Comparison of ENCODE assay signal across 11 mouse cellular contexts in genomic region chr8:84782680-84783079, GRCm38 (mm10). TPM values are rescaled to one million over a fixed set of nuclear protein-coding genes. Genes with fewer than 3 reads are reported as not detected.
A peak's percentile ranks its signal among the peaks of the same experiment; 100 is the strongest.
DNase-seq lines count a peak whose midpoint lies in the region; ATAC-seq lines count a peak whose summit lies in the region.
"Had no signal": no experiment of that assay in that cellular context is flagged by ENCODE, and none has a peak within 500 bp of the region (broad histone marks: within the 10 kb centered on the region; RNA-seq: fewer than 3 reads in every experiment).

No protein-coding gene starts in this region.

- no peaks in the 10 kb centered on the region for H3K36me3 ChIP-seq in limb, embryonic 11.5 days (ENCODE audit: control insufficient read depth, insufficient read depth, low read length)
- no peaks in the 10 kb centered on the region for H3K36me3 ChIP-seq in limb, embryonic 10.5 days
- H3K36me3 ChIP-seq in embryonic facial prominence, embryonic 10.5 days (replicated peaks), result no peaks in the 10 kb centered on the region
- peaks cover under 1% of the 10 kb centered on the region; the same call in 1 of the 2 replicates for H3K36me3 ChIP-seq in limb, embryonic 13.5 days
- H3K36me3 ChIP-seq: heart, embryonic 13.5 days; liver, embryonic 15.5 days had no signal

- H3K27ac ChIP-seq in limb, embryonic 11.5 days (replicated peaks; ENCODE audit: low read depth, low read length), result no peak overlapping the region
- no peak overlapping the region for H3K27ac ChIP-seq in limb, embryonic 10.5 days
- no peak overlapping the region for H3K27ac ChIP-seq in embryonic facial prominence, embryonic 10.5 days (replicated peaks)
- peak overlapping the region; percentile 29; the same call in 1 of the 2 replicates for H3K27ac ChIP-seq in limb, embryonic 13.5 days
- H3K27ac ChIP-seq: heart, embryonic 13.5 days; liver, embryonic 15.5 days had no signal

- H3K4me1 ChIP-seq in limb, embryonic 11.5 days (ENCODE audit: control insufficient read depth, insufficient read depth, low read length), result peaks cover 40% of the 10 kb centered on the region
- peaks cover 61% of the 10 kb centered on the region for H3K4me1 ChIP-seq in limb, embryonic 10.5 days
- H3K4me1 ChIP-seq in embryonic facial prominence, embryonic 10.5 days, result peaks cover 13% of the 10 kb centered on the region
- H3K4me1 ChIP-seq in limb, embryonic 13.5 days, result peaks cover 100% of the 10 kb centered on the region

- intact Hi-C loops in left cerebral cortex, postnatal 36 days (cut with DNase I), result no loop called here

- H3K4me2 ChIP-seq in limb, embryonic 11.5 days (ENCODE audit: low read depth, severe bottlenecking), result no peak overlapping the region
- peak overlapping the region; percentile 60; the same call in 1 of the 2 replicates for H3K4me2 ChIP-seq in limb, embryonic 13.5 days (replicated peaks)
- H3K4me2 ChIP-seq: heart, embryonic 13.5 days; liver, embryonic 15.5 days had no signal

- no peak overlapping the region for H3K4me3 ChIP-seq in limb, embryonic 11.5 days (ENCODE audit: low read depth, low read length)
- H3K4me3 ChIP-seq in limb, embryonic 10.5 days, result no peak overlapping the region
- no peak overlapping the region for H3K4me3 ChIP-seq in embryonic facial prominence, embryonic 10.5 days
- no peak overlapping the region for H3K4me3 ChIP-seq in limb, embryonic 13.5 days
- H3K4me3 ChIP-seq: heart, embryonic 13.5 days; liver, embryonic 15.5 days had no signal

- no peaks in the 10 kb centered on the region for H3K9me3 ChIP-seq in limb, embryonic 11.5 days (ENCODE audit: control insufficient read depth, low read length)
- H3K9me3 ChIP-seq in limb, embryonic 10.5 days (replicated peaks), result no peaks in the 10 kb centered on the region
- no peaks in the 10 kb centered on the region for H3K9me3 ChIP-seq in embryonic facial prominence, embryonic 10.5 days
- H3K9me3 ChIP-seq in limb, embryonic 13.5 days, result no peaks in the 10 kb centered on the region
- H3K9me3 ChIP-seq: heart, embryonic 13.5 days; liver, embryonic 15.5 days had no signal

- peak; percentile 38 for DNase-seq in embryo, embryonic 11 days
- DNase-seq in embryo, embryonic 9.5 days (ENCODE audit: extremely low spot score), result no peak
- peak; percentile 61 for DNase-seq in limb, embryonic 11.5 days (ENCODE audit: low spot score)
- no peak for DNase-seq in limb, embryonic 10.5 days (ENCODE audit: low spot score)
- peak; percentile 49 for DNase-seq in embryonic facial prominence, embryonic 10.5 days (ENCODE audit: low spot score)
- no peak for DNase-seq in lung, postnatal 10 days
- no peak for DNase-seq in left cerebral cortex, postnatal 36 days (ENCODE audit: low spot score in 2 of 2)
- DNase-seq: kidney, postnatal 10 days had no signal

- peaks cover 89% of the 10 kb centered on the region for H3K27me3 ChIP-seq in limb, embryonic 11.5 days (ENCODE audit: control insufficient read depth, insufficient read depth, low read length)
- H3K27me3 ChIP-seq in limb, embryonic 10.5 days (ENCODE audit: low read depth, poor library complexity, severe bottlenecking), result peaks cover 100% of the 10 kb centered on the region
- H3K27me3 ChIP-seq in embryonic facial prominence, embryonic 10.5 days (replicated peaks; ENCODE audit: low read depth, poor library complexity, severe bottlenecking), result peaks cover 100% of the 10 kb centered on the region
- H3K27me3 ChIP-seq in limb, embryonic 13.5 days, result peaks cover 96% of the 10 kb centered on the region

- no peak for ATAC-seq in limb, embryonic 11.5 days (ENCODE audit: insufficient number of reproducible peaks, low FRiP score, low TSS enrichment, low read depth)
- no peak for ATAC-seq in limb, embryonic 13.5 days (ENCODE audit: low FRiP score, low read depth)

- 2% methylated on average over 10 of the region's 10 CpGs for WGBS in limb, embryonic 11.5 days
- WGBS in limb, embryonic 10.5 days, result 1% methylated on average over 10 of the region's 10 CpGs
- WGBS in embryonic facial prominence, embryonic 10.5 days, result 2% methylated on average over 10 of the region's 10 CpGs
- WGBS in limb, embryonic 13.5 days, result 36% methylated on average over 10 of the region's 10 CpGs

- no peak overlapping the region for H3K9ac ChIP-seq in limb, embryonic 11.5 days (ENCODE audit: low read length)
- H3K9ac ChIP-seq in limb, embryonic 13.5 days, result no peak overlapping the region
- H3K9ac ChIP-seq: heart, embryonic 13.5 days; liver, embryonic 15.5 days had no signal

RNA-seq across cellular contexts. Expression of gene Nfix, which starts 17.5 kb away (rescaled TPM):
- 4.6 TPM in 2 replicates for polyA plus RNA-seq in limb, embryonic 11.5 days (2014; fragmentation: Nextera tagmentation; extraction: Ambion mirVana)
- 0.24 and 2.1 TPM in 2 replicates for polyA plus RNA-seq in limb, embryonic 10.5 days (2016; fragmentation: Nextera tagmentation; extraction: Ambion mirVana)
- 0.29 and 0.77 TPM in 2 replicates for polyA plus RNA-seq in embryonic facial prominence, embryonic 10.5 days (2016; fragmentation: Nextera tagmentation; extraction: Ambion mirVana)
- 46.9 and 48.0 TPM in 2 replicates for polyA plus RNA-seq in limb, embryonic 13.5 days (2015; fragmentation: Nextera tagmentation; extraction: Ambion mirVana)
- total RNA-seq in left cerebral cortex, postnatal 36 days (2021), result 100 to 1,000 TPM; 303 to 353 TPM

RNA-seq across cellular contexts. Expression of gene Dand5, which starts 39.9 kb away (rescaled TPM):
- polyA plus RNA-seq in limb, embryonic 11.5 days (2014; fragmentation: Nextera tagmentation; extraction: Ambion mirVana), result 3.6 and 3.9 TPM in 2 replicates
- polyA plus RNA-seq in limb, embryonic 10.5 days (2016; fragmentation: Nextera tagmentation; extraction: Ambion mirVana), result 1.9 and 2.7 TPM in 2 replicates
- polyA plus RNA-seq in embryonic facial prominence, embryonic 10.5 days (2016; fragmentation: Nextera tagmentation; extraction: Ambion mirVana), result 2.8 and 3.0 TPM in 2 replicates
- 6.3 TPM in 2 replicates for polyA plus RNA-seq in limb, embryonic 13.5 days (2015; fragmentation: Nextera tagmentation; extraction: Ambion mirVana)
- total RNA-seq in left cerebral cortex, postnatal 36 days (2021), result 10 to 100 TPM; 10.3 to 10.9 TPM

RNA-seq across cellular contexts. Expression of gene Gadd45gip1, which starts 48.6 kb away (rescaled TPM):
- 45.0 and 46.7 TPM in 2 replicates for polyA plus RNA-seq in limb, embryonic 11.5 days (2014; fragmentation: Nextera tagmentation; extraction: Ambion mirVana)
- 51.7 and 54.4 TPM in 2 replicates for polyA plus RNA-seq in limb, embryonic 10.5 days (2016; fragmentation: Nextera tagmentation; extraction: Ambion mirVana)
- 45.2 and 47.3 TPM in 2 replicates for polyA plus RNA-seq in embryonic facial prominence, embryonic 10.5 days (2016; fragmentation: Nextera tagmentation; extraction: Ambion mirVana)
- 48.1 and 48.4 TPM in 2 replicates for polyA plus RNA-seq in limb, embryonic 13.5 days (2015; fragmentation: Nextera tagmentation; extraction: Ambion mirVana)
- 10 to 100 TPM; 26.3 to 26.9 TPM for total RNA-seq in left cerebral cortex, postnatal 36 days (2021)

RNA-seq across cellular contexts. Expression of gene Rad23a, which starts 57.8 kb away (rescaled TPM):
- polyA plus RNA-seq in limb, embryonic 11.5 days (2014; fragmentation: Nextera tagmentation; extraction: Ambion mirVana), result 93.1 and 93.4 TPM in 2 replicates
- polyA plus RNA-seq in limb, embryonic 10.5 days (2016; fragmentation: Nextera tagmentation; extraction: Ambion mirVana), result 119 and 122 TPM in 2 replicates
- 112 and 122 TPM in 2 replicates for polyA plus RNA-seq in embryonic facial prominence, embryonic 10.5 days (2016; fragmentation: Nextera tagmentation; extraction: Ambion mirVana)
- 106 TPM in 2 replicates for polyA plus RNA-seq in limb, embryonic 13.5 days (2015; fragmentation: Nextera tagmentation; extraction: Ambion mirVana)
- total RNA-seq in left cerebral cortex, postnatal 36 days (2021), result 10 to 100 TPM; 77.9 to 78.8 TPM

RNA-seq across cellular contexts. Expression of gene G430095P16Rik, which starts 59.9 kb away (rescaled TPM):
- polyA plus RNA-seq in limb, embryonic 11.5 days (2014; fragmentation: Nextera tagmentation; extraction: Ambion mirVana), result 7.7 and 8.6 TPM in 2 replicates
- 3.7 and 8.1 TPM in 2 replicates for polyA plus RNA-seq in limb, embryonic 10.5 days (2016; fragmentation: Nextera tagmentation; extraction: Ambion mirVana)
- 1.6 and 3.6 TPM in 2 replicates for polyA plus RNA-seq in embryonic facial prominence, embryonic 10.5 days (2016; fragmentation: Nextera tagmentation; extraction: Ambion mirVana)
- 7.1 and 9.8 TPM in 2 replicates for polyA plus RNA-seq in limb, embryonic 13.5 days (2015; fragmentation: Nextera tagmentation; extraction: Ambion mirVana)
- not detected for total RNA-seq in left cerebral cortex, postnatal 36 days (2021)

Comparison
In these comparisons a context has a peak if more than half of its experiments do, and no peak if none do; other contexts are left out.
1. DNase-seq: peak in embryo, embryonic 11 days (single experiment), limb, embryonic 11.5 days (single experiment) and embryonic facial prominence, embryonic 10.5 days (single experiment); none in embryo, embryonic 9.5 days (single experiment), limb, embryonic 10.5 days (single experiment), lung, postnatal 10 days (single experiment) and left cerebral cortex, postnatal 36 days (0 of 2).